In genomic region chr11:114122175-114122574, GRCm38 (mm10) we compare ENCODE assay signal across 16 mouse cellular contexts. TPM values are rescaled to one million over a fixed set of nuclear protein-coding genes. Genes with fewer than 3 reads are reported as not detected.
A peak's percentile ranks its signal among the peaks of the same experiment; 100 is the strongest.
DNase-seq lines count a peak whose midpoint lies in the region; ATAC-seq and TF ChIP-seq lines count a peak whose summit lies in the region.
"Had no signal": no experiment of that assay in that cellular context is flagged by ENCODE, and none has a peak within 500 bp of the region (broad histone marks: within the 10 kb centered on the region; RNA-seq: fewer than 3 reads in every experiment).

No protein-coding gene starts in this region.

- H3K4me1 ChIP-seq in embryonic facial prominence, embryonic 14.5 days (ENCODE audit: control insufficient read depth, insufficient read depth, low read length) = no peaks in the 10 kb centered on the region
- peaks cover 11% of the 10 kb centered on the region for H3K4me1 ChIP-seq in embryonic facial prominence, embryonic 10.5 days
- no peaks in the 10 kb centered on the region for H3K4me1 ChIP-seq in lung, embryonic 14.5 days (ENCODE audit: insufficient read depth)
- no peaks in the 10 kb centered on the region for H3K4me1 ChIP-seq in lung, postnatal 0 days (ENCODE audit: insufficient read depth, low read depth, low read length)
- no peaks in the 10 kb centered on the region for H3K4me1 ChIP-seq in heart, embryonic 11.5 days (ENCODE audit: control insufficient read depth, insufficient read depth, low read length)
- H3K4me1 ChIP-seq: embryonic facial prominence, embryonic 15.5 days; liver, embryonic 12.5 days had no signal

- H3K27me3 ChIP-seq in embryonic facial prominence, embryonic 14.5 days (replicated peaks; ENCODE audit: control insufficient read depth, insufficient read depth, low read length) = no peaks in the 10 kb centered on the region
- H3K27me3 ChIP-seq in embryonic facial prominence, embryonic 10.5 days (replicated peaks; ENCODE audit: low read depth, poor library complexity, severe bottlenecking) = no peaks in the 10 kb centered on the region; the same call in 1 of the 2 replicates
- no peaks in the 10 kb centered on the region for H3K27me3 ChIP-seq in lung, embryonic 14.5 days (ENCODE audit: insufficient read depth, low read length)
- H3K27me3 ChIP-seq in lung, postnatal 0 days (replicated peaks; ENCODE audit: insufficient read depth, low read length) = no peaks in the 10 kb centered on the region
- no peaks in the 10 kb centered on the region for H3K27me3 ChIP-seq in heart, embryonic 11.5 days (ENCODE audit: control insufficient read depth, insufficient read depth, low read length)
- H3K27me3 ChIP-seq: embryonic facial prominence, embryonic 15.5 days; liver, embryonic 12.5 days had no signal

- no peaks in the 10 kb centered on the region for H3K9me3 ChIP-seq in embryonic facial prominence, embryonic 14.5 days (ENCODE audit: control insufficient read depth, low read length)
- no peaks in the 10 kb centered on the region for H3K9me3 ChIP-seq in embryonic facial prominence, embryonic 10.5 days
- H3K9me3 ChIP-seq in lung, embryonic 14.5 days (ENCODE audit: low read depth, low read length) = no peaks in the 10 kb centered on the region
- H3K9me3 ChIP-seq in lung, postnatal 0 days (ENCODE audit: low read length) = no peaks in the 10 kb centered on the region
- no peaks in the 10 kb centered on the region for H3K9me3 ChIP-seq in heart, embryonic 11.5 days (replicated peaks; ENCODE audit: control insufficient read depth, low read length)
- H3K9me3 ChIP-seq: embryonic facial prominence, embryonic 15.5 days; liver, embryonic 12.5 days had no signal

- H3K4me2 ChIP-seq in embryonic facial prominence, embryonic 14.5 days (ENCODE audit: low read depth, low read length) = no peak overlapping the region
- H3K4me2 ChIP-seq in lung, embryonic 14.5 days = no peak overlapping the region
- no peak overlapping the region for H3K4me2 ChIP-seq in lung, postnatal 0 days (replicated peaks; ENCODE audit: low read depth, low read length)
- H3K4me2 ChIP-seq in heart, embryonic 11.5 days = no peak overlapping the region
- H3K4me2 ChIP-seq: embryonic facial prominence, embryonic 15.5 days; liver, embryonic 12.5 days had no signal

- H3K9ac ChIP-seq in embryonic facial prominence, embryonic 14.5 days (ENCODE audit: low read depth, low read length) = no peak overlapping the region; the same call in 1 of the 2 replicates
- no peak overlapping the region for H3K9ac ChIP-seq in lung, embryonic 14.5 days
- H3K9ac ChIP-seq in lung, postnatal 0 days (replicated peaks; ENCODE audit: low read depth) = no peak overlapping the region
- no peak overlapping the region for H3K9ac ChIP-seq in heart, embryonic 11.5 days (ENCODE audit: low read depth, low read length)
- H3K9ac ChIP-seq: embryonic facial prominence, embryonic 15.5 days; liver, embryonic 12.5 days had no signal

- no peak for ATAC-seq in embryonic facial prominence, embryonic 14.5 days (ENCODE audit: low read depth)
- ATAC-seq in lung, embryonic 14.5 days (ENCODE audit: insufficient read depth) = no peak
- ATAC-seq in lung, postnatal 0 days = no peak
- no peak for ATAC-seq in heart, embryonic 11.5 days (replicated peaks; ENCODE audit: insufficient number of reproducible peaks, low FRiP score, low TSS enrichment)
- ATAC-seq: activated CD4-positive, CD25-positive, alpha-beta regulatory T cell, adult 4 months; intestine, embryonic 16.5 days; liver, embryonic 12.5 days had no signal

- H3K27ac ChIP-seq in embryonic facial prominence, embryonic 14.5 days (replicated peaks; ENCODE audit: low read depth, low read length) = no peak overlapping the region
- H3K27ac ChIP-seq in embryonic facial prominence, embryonic 10.5 days (replicated peaks) = no peak overlapping the region
- H3K27ac ChIP-seq in lung, embryonic 14.5 days (ENCODE audit: low read depth) = no peak overlapping the region
- H3K27ac ChIP-seq in lung, postnatal 0 days (ENCODE audit: low read length) = no peak overlapping the region
- H3K27ac ChIP-seq in heart, embryonic 11.5 days (ENCODE audit: low read depth, low read length) = no peak overlapping the region
- H3K27ac ChIP-seq: embryonic facial prominence, embryonic 15.5 days; layer of hippocampus, adult 2 months; liver, embryonic 12.5 days had no signal

- TF ChIP-seq EP300 in lung, postnatal 0 days (IDR thresholded peaks at IDR 0.05) = no peak

- H3K4me3 ChIP-seq in embryonic facial prominence, embryonic 14.5 days (ENCODE audit: low read depth, low read length) = no peak overlapping the region
- no peak overlapping the region for H3K4me3 ChIP-seq in embryonic facial prominence, embryonic 10.5 days
- H3K4me3 ChIP-seq in lung, embryonic 14.5 days (ENCODE audit: low read depth, low read length) = no peak overlapping the region
- H3K4me3 ChIP-seq in lung, postnatal 0 days (ENCODE audit: low read depth, low read length) = no peak overlapping the region
- H3K4me3 ChIP-seq in heart, embryonic 11.5 days (ENCODE audit: low read depth, low read length) = no peak overlapping the region
- H3K4me3 ChIP-seq: embryonic facial prominence, embryonic 15.5 days; layer of hippocampus, adult 2 months; liver, embryonic 12.5 days had no signal

- WGBS in embryonic facial prominence, embryonic 14.5 days = 35% methylated on average over 9 of the region's 13 CpGs
- 47% methylated on average over 13 of the region's 13 CpGs for WGBS in embryonic facial prominence, embryonic 10.5 days
- WGBS in lung, embryonic 14.5 days = 28% methylated on average over 12 of the region's 13 CpGs
- 30% methylated on average over 12 of the region's 13 CpGs for WGBS in lung, postnatal 0 days
- WGBS in heart, embryonic 11.5 days (ENCODE audit: insufficient replicate concordance) = 44% methylated on average over 12 of the region's 13 CpGs

- TF ChIP-seq CTCF in lung, embryonic 14.5 days (IDR thresholded peaks at IDR 0.05; ENCODE audit: low read depth) = no peak
- TF ChIP-seq CTCF in lung, postnatal 0 days (IDR thresholded peaks at IDR 0.05) = no peak

- peak; percentile 22 for DNase-seq in embryonic facial prominence, embryonic 14.5 days (ENCODE audit: low spot score)
- DNase-seq in embryonic facial prominence, embryonic 10.5 days (ENCODE audit: low spot score) = no peak
- DNase-seq in lung, embryonic 14.5 days = peak; percentile 50
- DNase-seq in lung, postnatal 0 days (ENCODE audit: low spot score) = no peak
- peak; percentile 51 for DNase-seq in testis, postnatal 10 days (ENCODE audit: low spot score)
- DNase-seq in testis, postnatal 14 days (ENCODE audit: low spot score) = no peak
- no peak for DNase-seq in layer of hippocampus, adult 8-10 months (ENCODE audit: low spot score in 2 of 2)
- DNase-seq: heart, adult 18-20 months; thymus, postnatal 25 days had no signal

- H3K36me3 ChIP-seq in embryonic facial prominence, embryonic 14.5 days (ENCODE audit: control insufficient read depth, insufficient read depth, low read length) = no peaks in the 10 kb centered on the region
- H3K36me3 ChIP-seq in embryonic facial prominence, embryonic 10.5 days (replicated peaks) = no peaks in the 10 kb centered on the region
- no peaks in the 10 kb centered on the region for H3K36me3 ChIP-seq in lung, embryonic 14.5 days (ENCODE audit: insufficient read depth)
- no peaks in the 10 kb centered on the region for H3K36me3 ChIP-seq in lung, postnatal 0 days (ENCODE audit: insufficient read depth, low read length)
- H3K36me3 ChIP-seq in heart, embryonic 11.5 days (ENCODE audit: control insufficient read depth, insufficient read depth, low read length) = no peaks in the 10 kb centered on the region
- H3K36me3 ChIP-seq: embryonic facial prominence, embryonic 15.5 days; liver, embryonic 12.5 days had no signal

RNA-seq across cellular contexts. Expression of gene Sdk2, which starts 55.3 kb away (rescaled TPM):
- polyA plus RNA-seq in embryonic facial prominence, embryonic 14.5 days (2014; fragmentation: Nextera tagmentation; extraction: Ambion mirVana) = 5.9 and 6.3 TPM in 2 replicates
- polyA plus RNA-seq in embryonic facial prominence, embryonic 10.5 days (2016; fragmentation: Nextera tagmentation; extraction: Ambion mirVana) = 1.9 and 3.1 TPM in 2 replicates
- polyA plus RNA-seq in lung, embryonic 14.5 days (2014; fragmentation: Nextera tagmentation; extraction: Ambion mirVana) = 3.5 and 4.4 TPM in 2 replicates
- polyA plus RNA-seq in lung, postnatal 0 days (2015; fragmentation: Nextera tagmentation; extraction: Ambion mirVana) = 0.66 and 0.93 TPM in 2 replicates
- 10 to 100 TPM; 16.1 to 22.7 (median 21.2) TPM for total RNA-seq in layer of hippocampus, adult 8-10 months (2022)
- 1.8 and 1.9 TPM in 2 replicates for polyA plus RNA-seq in heart, embryonic 11.5 days (2014; fragmentation: Nextera tagmentation; extraction: Ambion mirVana)
- total RNA-seq: MEL had no signal
- polyA plus RNA-seq: activated CD4-positive, CD25-positive, alpha-beta regulatory T cell, adult 4 months had no signal

Comparison
In these comparisons a context has a peak if more than half of its experiments do, and no peak if none do; other contexts are left out.
1. DNase-seq: peak in embryonic facial prominence, embryonic 14.5 days (single experiment), lung, embryonic 14.5 days (single experiment) and testis, postnatal 10 days (single experiment); none in embryonic facial prominence, embryonic 10.5 days (single experiment), lung, postnatal 0 days (single experiment), testis, postnatal 14 days (single experiment) and layer of hippocampus, adult 8-10 months (0 of 2).